Mouse (Mus musculus): ENCODE results near the gene Fam205a1. TPM values are rescaled to one million over a fixed set of nuclear protein-coding genes. Genes with fewer than 3 reads are reported as not detected.
"Not testable (repeated sequence)": the region's sequence is repeated elsewhere in the genome, so short reads cannot be mapped to it uniquely, and the experiment has no call there.

Gene Fam205a1
- polyA plus RNA-seq, 1 experiment from 2014 or later = 0.05 TPM

- no peak overlapping the region for H3K27ac ChIP-seq
Measured at GRCm38 (mm10) chr4:42876586-42877291, 23.1 kb upstream of the Fam205a1 start.

GRCm38 (mm10) chr4:42874134-42874533 is 20.4 kb upstream of the Fam205a1 start, which contains the start of gene Fam205c:
Gene Fam205c (minus strand): TSS chr4:42874234.
- 90% methylated on average over 7 of the region's 7 CpGs for WGBS
- ATAC-seq (ENCODE audit: low FRiP score, low read depth) = no peak
- H3K4me3 ChIP-seq = no peak within 1 kb of the TSS

More at GRCm38 (mm10) chr4:42876586-42877291, 23.1 kb upstream of the Fam205a1 start:
- Histone ChIP-seq H3K4me1 (no peaks in the 10 kb centered on the region), H3K27me3 (replicated peaks) (no peaks in the 10 kb centered on the region), H3K36me3 (no peaks in the 10 kb centered on the region), H3K9me3 (no peaks in the 10 kb centered on the region), H3K9ac (no peak overlapping the region), H3K4me3 (no peak overlapping the region), H3K4me2 (replicated peaks) (no peak overlapping the region)
- ATAC-seq (ENCODE audit: low FRiP score, low read depth) = peak; percentile 63; the same call in 1 of the 2 replicates
- 38% methylated on average over 5 of the region's 5 CpGs for WGBS

GRCm38 (mm10) chr4:42872746-42873435 is 19.2 kb upstream of the Fam205a1 start:
- Histone ChIP-seq H3K4me2 (replicated peaks) (no peak overlapping the region), H3K36me3 (no peaks in the 10 kb centered on the region), H3K9ac (no peak overlapping the region), H3K9me3 (no peaks in the 10 kb centered on the region), H3K27ac (no peak overlapping the region), H3K4me3 (no peak overlapping the region), H3K27me3 (replicated peaks) (no peaks in the 10 kb centered on the region), H3K4me1 (no peaks in the 10 kb centered on the region)
- ATAC-seq (ENCODE audit: low FRiP score, low read depth) = no peak
- WGBS = 87% methylated on average over 16 of the region's 16 CpGs

More at GRCm38 (mm10) chr4:42874134-42874533, 20.4 kb upstream of the Fam205a1 start, which contains the start of gene Fam205c:
- H3K9ac ChIP-seq = no peak within 1 kb of the TSS
- no peaks in the 10 kb centered on the region for H3K9me3 ChIP-seq
- H3K4me2 ChIP-seq (replicated peaks) = no peak within 1 kb of the TSS
- no peaks in the 10 kb centered on the region for H3K36me3 ChIP-seq
- H3K4me1 ChIP-seq = no peaks in the 10 kb centered on the region
- H3K27me3 ChIP-seq (replicated peaks) = no peaks in the 10 kb centered on the region
- H3K27ac ChIP-seq = no peak within 1 kb of the TSS

- Histone ChIP-seq H3K9me3 (no peaks in the 10 kb centered on the region), H3K4me1 (no peaks in the 10 kb centered on the region), H3K4me2 (replicated peaks) (no peak overlapping the region), H3K36me3 (no peaks in the 10 kb centered on the region), H3K9ac (no peak overlapping the region), H3K4me3 (no peak overlapping the region), H3K27me3 (replicated peaks) (no peaks in the 10 kb centered on the region), H3K27ac (no peak overlapping the region)
- no peak for ATAC-seq (ENCODE audit: low FRiP score, low read depth)
- 97% methylated on average over 7 of the region's 7 CpGs for WGBS
Measured at GRCm38 (mm10) chr4:42872151-42872550, 18.5 kb upstream of the Fam205a1 start.

- WGBS = 85% methylated on average over 5 of the region's 5 CpGs
- Histone ChIP-seq H3K36me3 (no peaks in the 10 kb centered on the region), H3K9me3 (no peaks in the 10 kb centered on the region), H3K27ac (no peak overlapping the region), H3K4me2 (replicated peaks) (no peak overlapping the region), H3K27me3 (replicated peaks) (no peaks in the 10 kb centered on the region), H3K4me3 (no peak overlapping the region), H3K4me1 (no peaks in the 10 kb centered on the region), H3K9ac (no peak overlapping the region)
- no peak for ATAC-seq (ENCODE audit: low FRiP score, low read depth)
Measured at GRCm38 (mm10) chr4:42870748-42871147, 17.1 kb upstream of the Fam205a1 start.

- WGBS = 92% methylated on average over 5 of the region's 5 CpGs
- no peaks in the 10 kb centered on the region for H3K36me3 ChIP-seq
- no peak overlapping the region for H3K4me2 ChIP-seq (replicated peaks)
- no peak for ATAC-seq (ENCODE audit: low FRiP score, low read depth)
- H3K9me3 ChIP-seq = no peaks in the 10 kb centered on the region
- H3K4me3 ChIP-seq = no peak overlapping the region
- no peaks in the 10 kb centered on the region for H3K27me3 ChIP-seq (replicated peaks)
- no peak overlapping the region for H3K27ac ChIP-seq
- H3K9ac ChIP-seq = no peak overlapping the region
- H3K4me1 ChIP-seq = no peaks in the 10 kb centered on the region
Measured at GRCm38 (mm10) chr4:42868193-42868592, 14.5 kb upstream of the Fam205a1 start.

GRCm38 (mm10) chr4:42867390-42867789 is 13.7 kb upstream of the Fam205a1 start:
- no peak for ATAC-seq (ENCODE audit: low FRiP score, low read depth)

GRCm38 (mm10) chr4:42863487-42863886 is 9.8 kb upstream of the Fam205a1 start:
- H3K27me3 ChIP-seq (replicated peaks); ATAC-seq (ENCODE audit: low FRiP score, low read depth); H3K4me2 ChIP-seq (replicated peaks); H3K4me1 ChIP-seq; H3K27ac ChIP-seq; H3K36me3 ChIP-seq; H3K9ac ChIP-seq; H3K9me3 ChIP-seq; H3K4me3 ChIP-seq: not testable (repeated sequence)
- WGBS = 86% methylated on average over 4 of the region's 5 CpGs

More at GRCm38 (mm10) chr4:42867390-42867789, 13.7 kb upstream of the Fam205a1 start:
- 88% methylated on average over 3 of the region's 3 CpGs for WGBS
- Histone ChIP-seq H3K27me3 (replicated peaks) (no peaks in the 10 kb centered on the region), H3K27ac (no peak overlapping the region), H3K4me1 (no peaks in the 10 kb centered on the region), H3K4me2 (replicated peaks) (no peak overlapping the region), H3K36me3 (no peaks in the 10 kb centered on the region), H3K9me3 (no peaks in the 10 kb centered on the region), H3K4me3 (no peak overlapping the region), H3K9ac (no peak overlapping the region)

- H3K27ac ChIP-seq; ATAC-seq (ENCODE audit: low FRiP score, low read depth); H3K36me3 ChIP-seq; H3K9ac ChIP-seq; H3K9me3 ChIP-seq; H3K4me2 ChIP-seq (replicated peaks); H3K4me3 ChIP-seq; H3K4me1 ChIP-seq; H3K27me3 ChIP-seq (replicated peaks): not testable (repeated sequence)
- 84% methylated on average over 9 of the region's 9 CpGs for WGBS
Measured at GRCm38 (mm10) chr4:42860483-42860882, 6.8 kb upstream of the Fam205a1 start.

- H3K4me1 ChIP-seq; H3K27me3 ChIP-seq (replicated peaks): not testable (repeated sequence)
- 76% methylated on average over 1 of the region's 1 CpGs for WGBS
Measured at GRCm38 (mm10) chr4:42856671-42857070, 3.0 kb upstream of the Fam205a1 start, which contains the start of gene Gm12394. Gene Gm12394 (minus strand): TSS chr4:42856771.

More at GRCm38 (mm10) chr4:42856671-42857070, 3.0 kb upstream of the Fam205a1 start, which contains the start of gene Gm12394:
- H3K4me3 ChIP-seq; H3K4me2 ChIP-seq (replicated peaks); H3K27ac ChIP-seq; H3K9me3 ChIP-seq; ATAC-seq (ENCODE audit: low FRiP score, low read depth); H3K9ac ChIP-seq; H3K36me3 ChIP-seq: not testable (repeated sequence)

All from neural tube, embryonic 12.5 days (tissue).